Mouse (Mus musculus): Measurements from ENCODE around the gene Syt9. TPM values are rescaled to one million over a fixed set of nuclear protein-coding genes. Genes with fewer than 3 reads are reported as not detected.

Syt9 gene
- polyA plus RNA-seq (2012; rRNA removed; ENCODE audit: low replicate concordance) = 0.18 and 0.30 TPM in 2 replicates

DNA sequence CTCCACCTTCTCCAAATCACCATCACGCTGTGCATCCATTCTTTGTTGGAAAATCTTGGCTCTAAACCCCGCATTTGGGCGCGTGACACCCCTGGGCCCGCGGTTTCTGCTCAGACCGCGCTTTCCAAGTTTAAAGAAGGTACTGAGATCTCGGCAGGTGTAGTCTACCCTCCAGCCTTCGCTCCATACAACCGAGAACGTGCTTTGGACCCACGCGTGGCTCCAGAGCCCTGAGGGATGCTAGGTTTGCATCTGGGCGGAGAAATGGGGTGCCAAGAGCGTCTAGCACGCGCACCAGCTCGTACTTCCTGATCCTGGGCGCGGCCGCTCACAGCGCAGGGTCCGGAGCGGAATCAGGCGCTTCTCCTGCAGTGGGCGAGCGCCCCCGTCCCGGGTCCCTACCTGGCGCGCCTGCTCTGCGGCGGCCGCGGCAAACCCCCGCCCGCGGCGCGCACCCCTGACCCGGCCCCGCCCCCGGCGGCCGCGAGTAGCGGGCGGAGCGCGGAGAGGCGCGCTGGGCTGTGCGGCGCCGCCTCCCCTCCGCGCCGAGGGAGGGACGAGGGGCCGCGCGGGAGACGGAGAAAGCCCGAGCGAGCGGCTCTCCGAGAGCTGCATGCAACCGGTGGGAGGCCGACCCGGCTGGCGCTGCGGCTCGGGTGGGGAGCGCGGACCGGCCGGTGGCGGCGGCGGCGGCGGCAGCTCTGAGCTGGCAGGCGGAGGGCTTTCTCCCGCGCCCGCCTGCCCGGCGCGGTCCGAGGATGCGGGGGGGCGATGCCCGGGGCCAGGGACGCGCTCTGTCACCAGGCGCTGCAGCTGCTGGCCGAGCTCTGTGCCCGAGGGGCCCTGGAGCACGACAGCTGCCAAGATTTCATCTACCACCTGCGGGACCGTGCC is at the start of gene Syt9:
TSS of gene Syt9 (plus strand) at position 497 of the 894 bp plus-strand sequence.

DNA sequence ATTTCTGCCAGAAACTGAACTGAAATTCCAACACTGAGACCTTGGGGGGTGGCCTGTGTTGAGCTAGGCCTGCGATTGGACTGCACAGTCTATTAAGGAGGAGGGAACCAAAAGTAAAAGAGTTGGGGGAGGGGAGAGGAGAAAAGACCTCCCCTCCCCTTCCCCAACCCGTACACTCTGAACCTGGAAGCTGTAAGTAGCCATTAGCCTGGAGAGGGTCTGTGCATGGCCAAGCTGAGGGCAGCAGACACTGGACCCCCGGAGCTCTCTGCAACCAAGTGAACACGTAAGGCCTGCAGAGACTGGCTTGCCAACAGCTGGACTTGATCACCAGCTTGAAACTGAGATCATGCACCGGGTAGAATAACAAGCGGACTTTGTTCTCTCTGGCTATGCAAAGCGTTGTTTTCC is 196.7 kb downstream of the Syt9 start, which contains the start of gene Olfml1:
TSS of gene Olfml1 (plus strand) at position 186 of the 411 bp plus-strand sequence.

DNA sequence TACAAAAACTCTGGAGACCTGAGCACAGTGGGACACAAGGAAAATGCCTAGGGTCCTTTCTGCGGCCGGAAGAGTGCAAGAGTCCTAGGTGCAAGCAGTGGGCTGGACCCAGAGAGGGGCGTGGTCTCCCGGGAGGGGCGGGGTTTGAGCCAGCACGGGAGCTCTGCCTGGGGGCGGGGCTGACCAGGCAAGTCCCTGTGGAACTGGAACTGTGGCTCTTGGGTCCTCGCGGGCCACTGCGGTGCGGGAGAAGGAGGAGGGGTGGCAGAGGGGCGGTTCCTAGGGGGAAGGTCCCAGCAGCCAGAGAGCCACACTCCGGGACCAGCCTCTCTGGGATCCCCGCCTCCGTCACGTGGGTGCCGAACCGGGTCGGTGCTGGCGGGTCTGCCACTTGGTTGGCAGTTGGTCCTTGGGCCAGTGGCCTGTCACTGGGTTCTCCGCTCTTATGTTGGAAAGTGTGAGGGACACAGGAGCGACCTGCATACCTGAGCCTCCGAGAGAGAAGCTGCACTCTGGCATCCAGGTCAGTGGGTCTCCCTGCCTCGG is 224.4 kb downstream of the Syt9 start, which contains the start of gene Ppfibp2:
TSS of gene Ppfibp2 (plus strand) at position 351 of the 546 bp plus-strand sequence.

Other genes with a start within 250 kb of the Syt9 start
- gene Olfr715, start 239.6 kb upstream of the Syt9 start, polyA plus RNA-seq (2012; rRNA removed; ENCODE audit: low replicate concordance) = not detected in 2 replicates
- gene Olfr716, start 232.4 kb upstream of the Syt9 start, polyA plus RNA-seq (2012; rRNA removed; ENCODE audit: low replicate concordance) = not detected in 2 replicates
- not detected in 2 replicates for gene Nlrp14, start 203.7 kb upstream of the Syt9 start, polyA plus RNA-seq (2012; rRNA removed; ENCODE audit: low replicate concordance)
- gene Rbmxl2, start 161.3 kb upstream of the Syt9 start, polyA plus RNA-seq (2012; rRNA removed; ENCODE audit: low replicate concordance) = not detected in 2 replicates
- gene Olfml1, start 196.7 kb downstream of the Syt9 start, polyA plus RNA-seq (2012; rRNA removed; ENCODE audit: low replicate concordance) = 0.33 and 0.51 TPM in 2 replicates
- 6.6 and 7.9 TPM in 2 replicates for gene Ppfibp2, start 224.5 kb downstream of the Syt9 start, polyA plus RNA-seq (2012; rRNA removed; ENCODE audit: low replicate concordance)